Comparison of ENCODE assay signal across 9 mouse cellular contexts in genomic region chr7:67486925-67487760, GRCm38 (mm10).
A peak's percentile ranks its signal among the peaks of the same experiment; 100 is the strongest.
DNase-seq lines count a peak whose midpoint lies in the region; ATAC-seq and TF ChIP-seq lines count a peak whose summit lies in the region.
"Had no signal": no experiment of that assay in that cellular context is flagged by ENCODE, and none has a peak within 500 bp of the region (broad histone marks: within the 10 kb centered on the region; RNA-seq: fewer than 3 reads in every experiment).

No protein-coding gene starts in this region.

- TF ChIP-seq EP300 in stomach, postnatal 0 days (optimal IDR thresholded peaks at IDR 0.05), result no peak

- WGBS in stomach, postnatal 0 days, result 75% methylated on average over 15 of the region's 15 CpGs
- WGBS in midbrain, embryonic 10.5 days, result 82% methylated on average over 15 of the region's 15 CpGs

- ATAC-seq in stomach, postnatal 0 days (ENCODE audit: low FRiP score, low TSS enrichment), result no peak; the same call in 1 of the 2 replicates

- H3K27me3 ChIP-seq in stomach, postnatal 0 days (ENCODE audit: control insufficient read depth, insufficient read depth, low read length), result no peaks in the 10 kb centered on the region
- no peaks in the 10 kb centered on the region for H3K27me3 ChIP-seq in midbrain, embryonic 10.5 days (ENCODE audit: low read depth, poor library complexity, severe bottlenecking)

- DNase-seq in layer of hippocampus, postnatal 10 days (ENCODE audit: low spot score in 2 of 2), result peak; percentile 27 to 46
- no peak for DNase-seq in layer of hippocampus, adult 18-20 months (ENCODE audit: low spot score in 2 of 2)
- DNase-seq in cerebellum, postnatal 25 days, result peak; percentile 79 to 82
- peak; percentile 47 for DNase-seq in gastrocnemius, postnatal 10 days
- DNase-seq in mesoderm, embryonic 11.5 days (ENCODE audit: low read depth, low spot score), result peak; percentile 37
- no peak for DNase-seq in kidney, adult 18-20 months
- DNase-seq in stomach, postnatal 0 days (ENCODE audit: low spot score), result no peak
- DNase-seq in midbrain, embryonic 10.5 days (ENCODE audit: low spot score), result no peak

- H3K27ac ChIP-seq in stomach, postnatal 0 days (replicated peaks), result no peak overlapping the region
- no peak overlapping the region for H3K27ac ChIP-seq in midbrain, embryonic 10.5 days (replicated peaks)

- no peak overlapping the region for H3K9ac ChIP-seq in stomach, postnatal 0 days (ENCODE audit: low read length)

- no peaks in the 10 kb centered on the region for H3K36me3 ChIP-seq in stomach, postnatal 0 days (ENCODE audit: control insufficient read depth, insufficient read depth, low read length)
- H3K36me3 ChIP-seq in midbrain, embryonic 10.5 days, result no peaks in the 10 kb centered on the region

- H3K9me3 ChIP-seq in stomach, postnatal 0 days (ENCODE audit: control insufficient read depth, low read length), result no peaks in the 10 kb centered on the region
- H3K9me3 ChIP-seq in midbrain, embryonic 10.5 days (replicated peaks), result no peaks in the 10 kb centered on the region

- H3K4me2 ChIP-seq in stomach, postnatal 0 days (replicated peaks; ENCODE audit: low read depth), result no peak overlapping the region

- H3K4me1 ChIP-seq in stomach, postnatal 0 days (replicated peaks; ENCODE audit: control insufficient read depth, insufficient read depth), result no peaks in the 10 kb centered on the region
- H3K4me1 ChIP-seq in midbrain, embryonic 10.5 days, result peaks cover 11% of the 10 kb centered on the region

- H3K4me3 ChIP-seq in stomach, postnatal 0 days (ENCODE audit: low read depth, low read length), result no peak overlapping the region
- no peak overlapping the region for H3K4me3 ChIP-seq in midbrain, embryonic 10.5 days
- H3K4me3 ChIP-seq: myocyte had no signal

- no peak for TF ChIP-seq CTCF in stomach, postnatal 0 days (IDR thresholded peaks at IDR 0.05; ENCODE audit: low read depth)

Comparison
In these comparisons a context has a peak if more than half of its experiments do, and no peak if none do; other contexts are left out.
1. DNase-seq: peak in layer of hippocampus, postnatal 10 days (2 of 2), cerebellum, postnatal 25 days (2 of 2), gastrocnemius, postnatal 10 days (single experiment) and mesoderm, embryonic 11.5 days (single experiment); none in layer of hippocampus, adult 18-20 months (0 of 2), kidney, adult 18-20 months (single experiment), stomach, postnatal 0 days (single experiment) and midbrain, embryonic 10.5 days (single experiment).